Mouse (Mus musculus): ENCODE data around the gene Ddx39b.

DNA sequence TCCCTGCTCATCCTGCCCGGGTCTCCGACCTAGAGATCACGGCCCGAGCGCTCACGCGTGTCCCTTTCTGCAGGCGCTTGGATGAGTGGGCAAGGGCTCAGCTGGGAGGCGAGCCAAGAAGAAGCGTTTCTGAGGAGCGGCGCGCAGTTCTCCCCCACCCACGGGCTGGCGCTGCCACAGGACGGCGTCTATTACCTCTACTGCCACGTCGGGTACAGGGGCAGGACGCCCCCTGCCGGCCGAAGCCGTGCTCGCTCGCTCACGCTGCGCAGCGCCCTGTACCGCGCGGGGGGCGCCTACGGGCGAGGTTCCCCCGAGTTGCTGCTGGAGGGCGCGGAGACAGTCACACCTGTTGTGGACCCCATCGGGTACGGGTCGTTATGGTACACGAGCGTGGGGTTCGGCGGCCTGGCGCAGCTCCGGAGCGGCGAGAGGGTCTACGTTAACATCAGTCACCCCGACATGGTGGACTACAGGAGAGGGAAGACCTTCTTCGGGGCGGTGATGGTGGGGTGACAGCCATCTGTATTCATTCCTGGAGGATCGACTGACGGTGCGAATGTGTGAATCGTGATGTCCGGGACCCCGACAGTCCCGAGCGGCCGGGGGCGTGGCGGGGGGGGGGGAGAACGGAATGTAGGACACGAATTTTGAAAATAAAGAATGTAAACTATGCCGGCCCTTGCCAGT is 45.8 kb upstream of the Ddx39b start:
- TF ChIP-seq CTCF (IDR thresholded peaks at IDR 0.05; ENCODE audit: extremely low read depth, insufficient read depth, low read length) (peak; percentile 56), POLR2A (IDR thresholded peaks at IDR 0.05; ENCODE audit: extremely low read depth, insufficient read depth, low read length) (no peak)

Data from cortical plate, adult 2 months (tissue).